Mouse (Mus musculus) gonadal fat pad, adult 2 months (tissue): Measurements from ENCODE around the gene Traf3ip1. TPM values are rescaled to one million over a fixed set of nuclear protein-coding genes. Genes with fewer than 3 reads are reported as not detected.

Source experiments
- DNase-seq: peaks from one replicate; pipeline ENCODE4 v3.0.0-alpha.2; 2012; ENCODE audit warnings: low read depth
- polyA plus RNA-seq: library from polyadenylated mRNA; depleted of rRNA; stranded (reverse); fragments of >200 nt; gene quantifications from 2 replicates; pipeline ENCODE4 v1.2.3, GENCODE M21; 2012

The Traf3ip1 gene
- polyA plus RNA-seq, 1 experiment: 5.2 TPM

DNA sequence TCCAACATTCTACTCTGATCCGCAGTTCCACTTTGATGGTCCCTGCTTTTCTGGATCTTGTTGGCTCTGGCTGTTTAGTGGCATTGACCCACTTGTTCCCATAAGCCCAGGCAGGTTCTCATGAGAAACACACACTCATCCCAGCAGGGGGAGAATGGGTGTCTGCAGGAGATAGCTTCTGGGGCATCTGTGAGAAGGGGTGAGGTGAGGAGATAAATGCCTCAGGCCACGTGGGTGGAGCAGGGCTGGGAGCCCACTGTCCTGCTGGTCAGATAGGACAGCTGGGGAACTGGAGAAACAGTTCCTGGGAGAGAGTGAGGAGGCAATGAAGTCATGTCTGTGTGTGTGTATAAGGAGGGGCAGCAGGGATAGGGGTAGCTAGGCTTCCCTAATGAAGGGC lies 39.0 kb downstream of the Traf3ip1 start:
- no peak for DNase-seq

DNA sequence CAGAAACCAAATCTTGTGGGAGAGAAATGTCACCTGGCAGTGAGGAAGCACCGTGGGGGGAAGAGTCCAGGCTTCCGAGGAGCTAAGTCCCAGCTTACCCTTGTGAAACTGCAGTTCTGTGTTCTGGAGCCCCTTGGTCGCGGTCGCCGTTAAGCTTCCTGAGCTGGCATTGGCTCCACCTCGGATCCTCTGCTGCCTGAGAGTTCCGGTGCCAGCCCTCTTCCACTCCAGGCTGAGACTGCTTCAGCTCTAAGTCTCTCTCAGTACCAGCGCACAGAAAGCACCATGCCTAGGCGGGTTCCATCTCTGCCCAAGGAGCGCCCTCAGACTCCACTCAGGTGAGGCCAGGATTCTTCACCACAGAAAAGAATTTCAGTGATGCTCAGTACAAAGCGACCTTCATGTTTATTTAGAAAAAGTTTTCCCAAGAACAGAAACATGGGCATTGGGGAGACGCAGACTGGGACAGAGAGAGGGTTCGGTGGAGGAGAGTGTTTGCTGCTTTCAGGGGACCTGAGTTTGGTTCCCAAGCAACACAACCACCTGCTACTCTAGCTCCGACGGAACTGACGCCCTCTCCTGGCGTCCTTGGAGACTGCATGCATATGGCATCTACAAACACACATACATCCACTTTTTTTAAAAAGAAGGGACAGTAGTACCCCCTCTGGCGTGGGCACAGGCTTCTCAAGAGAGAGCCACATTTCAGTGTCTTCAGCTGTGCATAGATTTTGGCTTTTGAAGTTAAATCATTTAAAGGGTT lies 39.7 kb downstream of the Traf3ip1 start:
- DNase-seq: no peak

DNA sequence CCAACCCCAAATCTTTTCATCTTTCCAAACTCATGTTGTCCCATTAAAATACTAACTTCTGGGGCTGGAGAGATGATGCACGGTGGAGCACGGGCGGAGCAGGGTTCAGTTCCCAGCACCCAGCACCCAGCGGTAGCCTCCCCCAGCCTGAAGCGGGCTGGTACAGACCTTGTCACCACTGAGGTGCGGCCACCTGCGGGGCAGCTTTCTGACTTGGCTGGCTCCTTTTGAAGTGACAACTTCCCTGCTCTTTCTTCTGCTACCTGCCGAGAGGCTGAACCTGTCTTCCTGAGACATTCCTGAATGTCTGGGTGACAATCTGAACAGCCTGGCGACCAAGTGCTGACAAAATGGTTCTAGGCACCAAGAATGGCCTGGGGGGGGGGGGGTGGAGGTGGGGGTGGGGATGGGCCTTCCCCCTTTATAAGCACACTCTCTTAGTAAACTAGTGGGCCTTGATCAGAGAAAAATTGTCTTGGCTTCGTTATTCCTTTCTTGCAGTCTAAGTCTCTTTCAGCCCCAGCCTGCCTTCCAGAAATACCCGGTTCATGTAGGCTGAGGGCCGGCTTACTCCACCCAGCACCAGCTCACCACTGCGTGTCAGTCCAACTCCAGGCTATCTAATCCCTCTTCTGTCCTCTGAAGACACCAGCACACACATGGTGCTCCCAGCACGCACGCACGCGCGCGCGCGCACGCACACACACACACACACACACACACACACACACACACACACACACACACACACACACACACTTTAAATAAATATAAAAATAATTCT lies 43.5 kb downstream of the Traf3ip1 start:
- no peak for DNase-seq

DNA sequence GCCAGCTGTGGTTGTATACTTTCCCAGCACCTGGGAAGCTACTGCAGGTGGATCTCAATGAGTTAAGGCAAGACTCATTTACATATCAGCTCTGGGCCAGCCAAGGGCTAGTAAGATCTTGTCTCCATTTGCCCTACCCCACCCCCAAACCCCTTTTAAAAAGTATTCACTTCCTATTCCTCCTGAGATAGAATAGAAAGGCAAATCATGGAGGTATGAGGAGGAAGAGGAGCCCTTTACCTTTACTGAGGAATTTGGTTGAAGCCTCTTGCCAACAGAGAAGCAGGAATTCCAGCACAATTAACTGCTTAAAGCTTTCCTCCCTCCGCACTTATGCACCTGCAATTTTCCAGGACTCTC lies 44.1 kb downstream of the Traf3ip1 start:
- DNase-seq: no peak

DNA sequence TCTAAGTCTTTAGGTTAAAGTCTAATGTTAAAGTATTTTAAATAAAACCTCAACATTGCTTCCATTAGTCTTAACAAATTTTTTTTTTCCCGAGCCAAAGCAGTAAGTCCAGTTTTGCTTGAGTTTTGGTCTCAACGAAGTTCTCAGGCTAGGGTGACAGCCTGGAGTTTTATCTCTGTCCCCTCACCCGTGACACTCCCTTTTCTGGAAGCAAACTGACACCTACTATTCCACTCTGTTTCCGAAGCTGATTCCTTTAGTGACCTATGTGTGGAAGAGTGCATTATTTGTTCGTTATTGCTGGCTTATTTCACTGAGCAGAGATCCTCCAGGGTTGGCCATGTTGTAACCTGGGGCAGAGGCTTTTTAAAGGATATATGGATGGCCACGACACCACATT lies 44.8 kb downstream of the Traf3ip1 start:
- no peak for DNase-seq

DNA sequence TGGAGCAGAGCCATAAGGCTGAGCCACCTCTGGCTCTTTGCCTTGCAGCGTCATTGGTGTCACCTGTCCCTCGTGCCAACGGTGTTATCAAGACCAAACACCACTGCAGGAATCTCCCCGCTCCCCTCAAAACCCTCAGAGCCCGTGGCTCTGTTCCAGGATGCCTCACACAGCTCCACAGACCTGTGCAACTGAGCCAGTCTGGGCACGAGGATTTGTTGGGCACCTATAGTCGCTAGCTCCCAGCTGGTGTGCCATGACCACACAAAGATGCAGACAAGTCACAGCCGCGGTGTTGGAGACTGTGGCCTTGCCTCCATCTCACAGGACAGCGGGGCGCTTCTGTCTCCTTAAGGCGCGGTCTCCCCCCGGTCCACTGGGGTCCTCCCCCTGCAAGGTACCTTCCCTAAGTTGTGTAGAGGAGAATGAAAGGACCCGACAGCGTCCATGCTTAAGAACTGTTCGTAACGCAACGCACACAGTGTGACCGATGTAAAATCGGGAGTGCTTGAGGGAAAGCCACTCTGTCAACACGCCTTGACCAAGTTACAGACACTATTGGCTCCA lies 45.3 kb downstream of the Traf3ip1 start:
- no peak for DNase-seq

DNA sequence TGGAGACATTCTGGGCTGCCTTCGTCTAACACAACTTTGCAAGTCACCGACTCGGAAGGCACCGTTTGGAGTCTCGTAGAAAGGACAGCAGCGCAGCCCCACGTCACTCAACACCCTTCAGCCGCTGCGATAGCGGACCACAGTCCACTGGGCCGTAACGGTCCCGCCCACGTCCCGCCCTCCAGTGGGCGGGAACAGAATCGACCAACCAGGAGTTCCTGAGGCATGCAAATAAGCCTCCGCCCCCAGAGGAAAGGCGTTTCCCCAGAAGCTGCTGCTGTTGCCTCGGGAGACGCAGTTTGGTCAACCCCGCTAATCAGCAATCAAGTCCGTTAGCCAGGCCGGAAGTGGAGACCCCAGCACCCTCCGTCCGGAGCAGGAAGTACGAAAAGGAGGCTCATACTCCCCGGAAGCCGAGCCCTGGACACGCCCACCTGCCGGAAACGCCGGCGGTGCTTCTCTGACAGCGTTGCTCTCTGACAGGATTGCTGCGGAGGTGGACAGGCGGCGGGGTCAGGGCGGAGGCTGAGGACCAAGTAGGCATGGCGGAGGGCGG lies 45.9 kb downstream of the Traf3ip1 start, which contains the start of gene Asb1:
Asb1 (plus strand) TSS at position 274 of the 556 bp plus-strand sequence.
- DNase-seq: peak; percentile 67

DNA sequence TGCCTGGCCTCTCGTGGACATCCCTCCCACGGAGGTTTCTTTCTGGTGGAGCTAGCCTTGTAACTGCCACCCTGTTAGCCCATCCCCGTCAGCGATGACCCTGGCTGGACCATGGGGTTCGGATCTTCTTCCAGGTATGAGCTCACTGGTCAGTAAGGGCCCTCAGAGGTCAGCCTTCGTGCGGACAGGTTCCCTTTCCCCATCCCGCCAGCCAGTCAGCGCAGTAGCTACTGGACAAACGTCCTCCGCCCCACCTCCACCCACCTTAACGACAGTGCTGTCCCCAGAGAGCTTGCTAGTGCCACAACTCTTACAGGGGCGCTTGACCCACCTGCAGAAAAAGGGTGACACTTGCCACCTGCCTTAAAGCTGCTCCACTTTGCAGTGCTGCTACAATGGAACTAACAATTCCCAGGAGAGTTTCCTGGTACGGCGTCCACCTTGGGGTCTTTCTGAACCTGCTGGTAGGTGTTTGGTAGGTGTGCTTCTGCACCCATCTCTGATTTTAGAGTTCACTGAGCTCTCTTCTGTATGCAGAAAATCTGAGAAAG lies 46.7 kb downstream of the Traf3ip1 start:
- no peak for DNase-seq

DNA sequence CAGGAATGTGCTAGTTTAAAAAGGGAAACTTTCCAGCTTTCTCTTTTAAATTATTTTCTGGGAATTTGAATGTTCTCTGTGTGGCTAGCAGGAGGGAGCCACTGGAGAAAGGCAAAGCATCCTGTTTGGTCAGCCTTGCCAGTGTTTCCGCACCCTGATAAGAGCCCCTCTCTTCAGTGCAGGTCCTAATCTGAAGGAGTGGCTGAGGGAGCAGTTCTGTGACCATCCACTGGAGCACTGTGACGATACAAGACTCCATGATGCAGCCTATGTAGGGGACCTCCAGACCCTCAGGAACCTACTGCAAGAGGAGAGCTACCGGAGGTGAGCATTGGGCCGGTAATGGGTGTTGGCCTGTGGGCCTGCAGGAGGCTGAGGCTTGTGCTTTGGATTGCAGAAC lies 49.5 kb downstream of the Traf3ip1 start:
- no peak for DNase-seq

DNA sequence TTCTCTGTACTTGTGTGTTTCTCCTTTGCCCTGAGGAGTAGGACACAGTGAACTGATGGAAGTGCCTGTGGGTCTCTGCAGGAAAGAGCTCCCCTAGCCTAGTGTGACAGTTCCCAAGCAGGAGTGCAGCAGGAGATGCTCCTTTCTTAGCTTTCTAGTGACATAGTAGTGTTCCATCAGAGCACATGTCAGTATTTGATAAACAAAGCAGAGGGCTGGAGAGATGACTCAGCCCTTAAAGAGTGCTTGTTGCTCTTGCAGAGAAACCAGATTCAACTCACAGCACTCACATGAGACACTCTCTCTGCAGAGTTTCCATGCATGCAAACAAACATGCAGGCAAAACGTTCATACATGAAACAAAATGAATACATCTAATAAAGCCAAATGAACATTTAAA lies 50.8 kb downstream of the Traf3ip1 start:
- DNase-seq: no peak

DNA sequence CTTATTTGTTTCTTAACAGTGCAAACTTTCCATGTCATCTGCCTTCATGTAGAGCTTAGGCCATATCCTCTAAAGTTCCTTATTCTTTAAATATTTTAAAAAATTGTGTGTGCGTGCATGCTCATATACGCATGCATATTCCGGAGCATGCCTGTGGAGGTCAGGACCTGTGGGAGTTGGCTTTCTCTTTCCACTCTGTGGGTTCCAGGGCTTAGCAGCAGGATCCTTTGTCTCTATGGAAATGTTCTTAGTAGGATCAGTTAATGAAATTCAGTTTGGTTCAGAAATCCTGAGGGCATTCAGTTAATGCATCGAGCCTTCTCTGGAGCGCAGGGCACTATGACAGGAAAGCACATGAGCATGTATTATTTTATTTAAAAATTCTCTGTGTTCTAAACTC lies 53.1 kb downstream of the Traf3ip1 start:
- DNase-seq: no peak

DNA sequence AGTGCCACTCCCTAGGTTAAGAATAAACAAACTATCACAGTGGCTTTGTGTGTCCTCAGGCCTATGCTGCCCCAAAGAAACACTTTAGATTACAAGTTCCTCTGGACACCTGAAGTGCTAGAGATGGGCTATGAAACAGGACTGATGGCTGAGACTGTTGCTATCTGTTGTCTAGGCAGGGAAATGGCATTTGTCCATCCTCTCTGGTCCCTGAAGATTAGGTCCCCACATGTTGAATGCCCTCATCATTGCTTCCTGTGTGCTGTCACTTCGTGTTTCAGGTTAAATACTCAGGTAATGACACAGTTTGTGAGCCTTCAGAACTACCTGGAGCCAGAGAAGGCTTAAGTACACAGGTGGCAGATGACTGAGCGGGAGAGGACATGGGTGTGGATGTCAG lies 54.6 kb downstream of the Traf3ip1 start:
- DNase-seq: no peak

DNA sequence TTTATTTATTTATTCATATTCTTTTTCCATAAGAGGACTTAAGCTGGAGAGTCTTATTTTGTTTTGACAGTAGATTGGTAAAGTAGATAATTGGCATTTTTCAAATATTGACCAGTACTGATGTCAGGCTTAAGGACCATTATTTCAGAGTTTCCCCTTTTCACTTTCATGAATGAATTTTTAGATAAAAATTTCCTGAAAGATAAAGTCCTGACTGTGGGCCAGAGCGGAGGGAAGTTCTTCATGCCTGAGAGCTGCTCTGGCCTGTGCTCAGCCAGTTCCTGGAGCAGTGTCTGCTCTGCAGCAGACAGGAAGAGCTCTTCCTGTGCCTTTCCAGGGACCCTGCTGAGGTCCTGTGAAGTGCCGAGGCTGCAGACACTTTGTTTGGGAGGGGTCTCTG lies 62.7 kb downstream of the Traf3ip1 start:
- DNase-seq: no peak

DNA sequence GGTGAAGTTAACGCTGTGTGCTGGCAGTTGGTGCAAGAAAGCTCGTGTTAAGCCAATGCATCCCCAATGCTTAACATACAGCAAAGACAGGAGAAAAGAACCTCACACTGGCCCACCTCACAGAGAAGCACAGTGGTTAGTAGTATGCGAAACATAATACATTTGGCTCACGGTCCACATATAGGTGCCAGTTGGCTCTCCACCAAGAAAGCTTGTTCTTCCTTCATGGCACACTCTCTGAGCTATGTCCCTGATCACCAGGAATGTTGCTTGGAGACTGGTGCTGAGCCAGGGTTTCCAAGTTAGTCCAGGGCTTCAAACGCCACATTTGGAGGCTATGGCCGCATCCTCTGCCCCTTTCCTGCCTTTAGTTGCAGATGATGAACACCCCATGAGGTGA lies 66.8 kb downstream of the Traf3ip1 start:
- no peak for DNase-seq

DNA sequence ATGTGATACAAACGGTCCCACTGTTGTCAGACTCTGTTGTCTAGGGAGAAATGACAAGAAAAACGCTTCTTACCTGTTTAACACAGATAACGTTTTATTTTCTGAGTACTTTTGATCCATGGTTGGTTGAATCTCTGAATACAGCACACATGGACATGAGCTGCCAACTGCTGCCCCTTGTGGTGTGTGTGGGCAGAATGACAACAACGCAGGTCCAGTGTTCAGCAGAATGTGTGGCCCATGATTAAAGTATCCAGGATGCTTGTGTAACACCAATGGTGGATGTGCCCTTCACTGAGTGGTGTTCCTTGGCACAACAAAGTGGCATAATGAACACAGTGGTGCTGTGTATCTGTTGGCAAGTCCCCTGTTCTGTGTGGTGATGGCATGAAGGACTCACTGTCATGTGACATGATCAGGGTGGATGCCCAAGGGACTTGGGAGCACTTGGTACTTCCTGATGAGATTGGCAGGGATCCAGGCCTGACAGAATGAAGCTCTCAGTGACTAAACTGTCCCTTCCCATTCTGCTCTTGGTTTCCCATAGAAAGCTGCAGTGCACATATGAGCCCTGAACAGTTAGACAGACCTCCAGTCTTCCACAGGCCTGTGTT lies 68.6 kb downstream of the Traf3ip1 start:
- no peak for DNase-seq

DNA sequence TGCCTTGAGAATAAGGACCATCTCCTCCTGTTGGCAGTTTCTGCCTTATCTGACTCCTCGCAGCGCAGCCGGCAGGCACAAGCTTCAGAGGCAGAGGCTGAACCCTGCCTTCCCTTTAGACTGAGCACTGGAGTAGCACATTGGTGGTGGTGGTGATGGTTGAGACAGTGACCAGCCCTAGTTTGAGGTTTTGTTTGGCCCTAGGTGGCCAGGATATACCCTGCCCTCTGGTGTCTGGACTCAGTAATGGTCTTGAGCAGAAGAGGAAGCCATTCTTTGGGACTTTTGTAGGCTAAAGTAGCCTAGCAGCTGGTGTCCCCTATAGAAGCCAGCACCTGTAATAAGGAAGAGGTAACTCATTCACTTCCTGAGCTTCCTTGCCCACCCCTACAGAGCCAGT lies 69.6 kb downstream of the Traf3ip1 start:
- no peak for DNase-seq

DNA sequence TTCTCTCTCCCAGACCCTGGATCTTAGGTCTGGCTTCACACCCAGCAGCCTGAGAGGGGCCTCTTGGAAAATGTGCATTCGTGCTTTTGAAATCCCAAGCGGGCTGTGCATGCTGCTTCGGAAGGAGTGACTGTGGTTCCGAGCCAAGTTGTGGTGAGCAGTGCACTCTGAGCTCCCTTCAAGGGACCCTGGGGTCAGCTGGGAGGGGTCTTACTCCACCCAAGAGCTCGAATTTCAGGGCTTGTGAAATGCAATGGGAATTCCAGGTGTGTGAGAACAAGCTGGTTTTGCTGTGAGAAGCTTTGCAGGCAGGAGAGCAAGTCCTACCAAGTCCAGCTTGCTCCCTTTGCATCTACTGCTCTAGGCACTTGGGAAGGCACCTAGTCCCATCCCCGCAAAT lies 70.2 kb downstream of the Traf3ip1 start:
- no peak for DNase-seq

DNA sequence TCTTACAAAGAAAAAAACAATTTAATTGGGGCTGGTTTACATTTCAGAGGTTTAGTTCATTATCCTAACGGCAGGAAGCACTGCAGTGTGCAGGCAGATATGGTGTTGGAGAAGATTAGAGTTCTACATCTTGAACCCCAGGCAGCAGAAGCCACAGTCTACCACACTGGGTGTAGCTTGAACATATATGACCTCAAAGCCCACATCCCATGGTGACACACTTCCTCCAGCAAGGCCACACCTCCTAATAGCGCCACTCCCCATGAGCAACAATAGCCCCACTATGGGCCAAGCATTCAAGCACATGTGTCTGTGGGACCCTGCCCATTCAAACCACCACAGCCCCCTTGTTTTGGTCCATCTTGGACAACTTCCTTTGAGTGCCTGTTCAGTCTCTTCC lies 72.8 kb downstream of the Traf3ip1 start:
- DNase-seq: no peak

DNA sequence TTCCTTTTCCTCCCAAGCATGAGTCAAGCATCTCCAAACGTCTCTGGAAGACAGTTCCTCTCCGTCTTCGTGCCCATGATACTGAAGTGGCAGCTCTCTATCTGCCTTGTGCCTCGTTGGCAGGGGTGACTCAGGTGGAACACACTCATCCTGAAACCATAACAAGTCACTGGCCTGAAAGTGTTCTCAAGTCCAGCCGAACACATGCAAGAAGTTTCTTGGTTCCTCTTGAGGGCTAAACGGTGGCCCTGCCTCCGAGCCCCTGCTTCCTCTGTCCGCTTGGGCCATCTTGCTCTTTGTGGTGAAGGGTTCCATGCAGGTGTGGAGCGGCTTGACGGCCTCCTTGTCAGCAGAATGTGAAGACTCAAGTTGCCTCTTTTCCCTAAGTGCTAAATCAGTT lies 78.0 kb downstream of the Traf3ip1 start:
- no peak for DNase-seq

DNA sequence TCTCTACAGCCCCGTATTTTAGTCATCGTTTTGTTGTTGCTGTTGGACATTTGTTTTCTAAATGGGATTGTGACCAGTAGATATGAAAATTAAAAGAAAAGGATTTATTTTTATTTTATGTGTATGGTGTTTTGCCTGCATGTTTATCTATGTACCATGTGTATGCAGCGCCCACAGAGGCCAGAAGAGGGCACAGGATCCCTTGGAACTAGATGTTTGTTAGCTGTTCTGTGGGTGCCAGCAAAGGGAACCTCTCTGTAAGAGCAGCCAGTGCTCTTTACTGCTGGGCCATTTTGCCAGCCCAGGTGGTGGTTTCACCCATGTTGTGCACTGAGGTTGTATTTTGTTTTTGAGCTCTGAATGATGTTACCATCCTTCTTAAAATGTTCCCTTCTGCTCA lies 79.8 kb downstream of the Traf3ip1 start:
- DNase-seq: no peak

DNA sequence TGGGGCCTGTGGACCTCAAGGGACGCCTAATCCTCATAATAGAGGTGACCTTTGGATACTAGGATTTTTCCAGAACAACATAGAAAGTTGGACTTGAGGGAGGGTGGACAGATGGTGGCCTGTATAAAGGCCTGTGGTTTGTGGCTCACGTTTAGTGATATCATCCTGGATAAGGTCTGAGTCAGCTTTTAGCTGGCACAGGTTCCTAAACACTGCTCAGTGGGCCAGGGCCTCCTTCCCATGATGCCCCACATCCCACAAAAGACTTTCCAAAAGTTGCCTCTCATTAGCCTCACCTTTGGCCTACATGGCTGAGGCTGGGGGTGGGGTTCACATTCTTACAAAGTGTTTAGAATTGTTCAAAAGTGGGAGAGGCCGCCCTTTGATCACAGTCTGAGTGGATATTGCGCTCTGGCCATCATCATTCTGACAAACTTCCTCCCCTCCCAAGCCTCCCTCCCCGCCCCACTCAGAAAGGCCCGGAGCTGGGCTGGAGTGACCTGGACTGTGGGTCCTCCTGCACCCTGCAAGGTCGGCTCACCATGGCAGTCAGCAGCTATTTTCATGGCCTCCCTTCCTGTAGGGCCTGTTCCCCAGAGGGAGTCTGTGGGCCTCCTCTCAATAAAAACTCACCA lies 83.6 kb downstream of the Traf3ip1 start:
- DNase-seq: no peak
